Mouse (Mus musculus) G1E (cell line): ENCODE measurements at regions not wholly inside any gene's neighbourhood (a gene's known extent, or its start where the extent isn't known, plus 50 kb on each side); places are given as distances from the start of the nearest gene placed in this dataset.

Experiments
- CTCF ChIP-seq: IDR thresholded peaks from 2 replicates; pipeline ENCODE4 v1.5.1; 2012; ENCODE audit warnings: low read depth, low read length, inconsistent platforms, mixed read lengths
- GATA1 ChIP-seq: IDR thresholded peaks from 2 replicates; pipeline ENCODE4 v1.6.1; 2012; ENCODE audit warnings: borderline replicate concordance, low read length, inconsistent platforms, mixed read lengths
- GATA2 ChIP-seq: IDR thresholded peaks from 2 replicates; pipeline ENCODE4 v1.6.1; 2012; ENCODE audit warnings: low read depth, low read length, inconsistent platforms, borderline replicate concordance
- POLR2AphosphoS5 ChIP-seq: IDR thresholded peaks from 2 replicates; pipeline ENCODE4 v1.6.1; 2012; ENCODE audit warnings: low read depth, low read length, inconsistent platforms; ENCODE audit not compliant: insufficient replicate concordance
- TAL1 ChIP-seq: conservative IDR thresholded peaks from 2 replicates; pipeline ENCODE4 v1.6.1; 2012; ENCODE audit warnings: low read depth, low read length, inconsistent platforms, mixed read lengths

- no peak for TF ChIP-seq GATA2
- TF ChIP-seq CTCF = no peak
- no peak for TF ChIP-seq GATA1
- TF ChIP-seq TAL1 = no peak
- no peak for TF ChIP-seq POLR2AphosphoS5
These were observed 988.5 kb upstream of the Tenm2 start for GRCm38 (mm10) chr11:38224300-38224699.
